Mouse (Mus musculus) embryonic fibroblast, embryonic 13.5 days (primary cell): ENCODE data around the gene Vhl.

ENCODE experiments used
- CTCF ChIP-seq: IDR thresholded peaks from 2 replicates; pipeline ENCODE4 v1.5.1; 2011; ENCODE audit warnings: mild to moderate bottlenecking, control low read depth, low read length, moderate library complexity, borderline replicate concordance; ENCODE audit not compliant: insufficient read depth
- POLR2A ChIP-seq: IDR thresholded peaks from 2 replicates; pipeline ENCODE4 v1.6.1; 2011; ENCODE audit warnings: low read depth, mild to moderate bottlenecking, control low read depth, low read length, moderate library complexity

DNA sequence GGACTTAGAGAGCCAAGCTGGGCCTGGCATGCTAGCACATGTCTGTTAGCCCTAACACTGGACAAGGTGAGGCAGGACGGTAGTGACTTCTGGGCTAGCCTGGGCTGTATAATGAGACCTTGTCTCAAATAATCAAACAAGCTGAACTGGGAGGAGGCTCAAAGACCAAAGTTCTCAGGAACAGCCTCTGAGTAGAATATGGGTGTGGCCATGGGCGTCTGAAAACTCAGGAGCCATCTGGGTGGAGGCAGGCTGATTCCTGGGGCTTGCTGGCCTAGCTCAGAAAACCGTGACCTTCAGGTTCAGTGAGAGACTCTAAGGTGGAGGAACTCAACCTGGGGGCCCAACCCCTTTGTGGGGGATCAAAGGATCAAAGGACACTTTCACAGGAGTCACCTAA, 27.9 kb downstream of the Vhl start:
- TF ChIP-seq CTCF (no peak), POLR2A (no peak)
